Mouse (Mus musculus) heart, postnatal 25 days (tissue): ENCODE results near the gene Abhd14b. TPM values are rescaled to one million over a fixed set of nuclear protein-coding genes. Genes with fewer than 3 reads are reported as not detected.
"Not testable (repeated sequence)": the region's sequence is repeated elsewhere in the genome, so short reads cannot be mapped to it uniquely, and the experiment has no call there.

Source experiments
- DNase-seq: peaks from one replicate; pipeline ENCODE4 v3.0.0; 2022; ENCODE audit warnings: low spot score
- intact Hi-C: fragments of 180-260 bp; cut with DNase I; formaldehyde crosslinking; loops from one replicate; pipeline ENCODE4 v1.15.1; 2025
- total RNA-seq, 2 experiments: library from RNA; stranded (reverse); gene quantifications; 2 replicates each; pipeline ENCODE4 v1.2.3; 2021

Gene Abhd14b
- total RNA-seq, 2 experiments from 2014 or later: 6.3 to 6.7 TPM

GRCm38 (mm10) chr9:106472321-106472720, 25.1 kb downstream of the Abhd14b start:
- DNase-seq: no peak
- intact Hi-C loops: loop anchor here (2.0 kb wide), 1 partner anchor 14 kb away; no protein-coding TSS in a partner anchor

GRCm38 (mm10) chr9:106473081-106473752, 26.0 kb downstream of the Abhd14b start:
- DNase-seq: peak; percentile 1
- intact Hi-C loops: loop anchor here (2.0 kb wide), 1 partner anchor 14 kb away; no protein-coding TSS in a partner anchor

GRCm38 (mm10) chr9:106473753-106474105, 26.5 kb downstream of the Abhd14b start:
- no peak for DNase-seq
- intact Hi-C loops: loop anchor here (2.0 kb wide), 2 partner anchors 15 to 187 kb away; no protein-coding TSS in a partner anchor

GRCm38 (mm10) chr9:106474456-106474855, 27.2 kb downstream of the Abhd14b start:
- intact Hi-C loops: loop anchor here (2.0 kb wide), 1 partner anchor 188 kb away; no protein-coding TSS in a partner anchor
- peak; percentile 44 for DNase-seq

GRCm38 (mm10) chr9:106475046-106475445, 27.8 kb downstream of the Abhd14b start:
- DNase-seq: peak; percentile 21
- intact Hi-C loops: loop anchor here (1.0 to 5.0 kb wide), 4 partner anchors 27 to 188 kb away; partner anchors contain the start of gene Dusp7

- intact Hi-C loops: loop anchor here (1.0 to 5.0 kb wide), 5 partner anchors 27 to 189 kb away; partner anchors contain the start of genes Dusp7 and Rpl29
- DNase-seq: peak; percentile 1
These were observed 28.4 kb downstream of the Abhd14b start, which contains the start of gene Rrp9 for GRCm38 (mm10) chr9:106475663-106476001. Gene Rrp9, plus strand, starts transcription at chr9:106475963.

GRCm38 (mm10) chr9:106476002-106476923, 29.0 kb downstream of the Abhd14b start:
- intact Hi-C loops: loop anchor here (2.0 to 5.0 kb wide), 3 partner anchors 47 to 169 kb away; partner anchors contain the start of genes Dusp7 and Rpl29
- DNase-seq: peak; percentile 66

GRCm38 (mm10) chr9:106476924-106477484, 29.7 kb downstream of the Abhd14b start, which contains the start of gene Parp3:
Gene Parp3, minus strand, starts transcription at chr9:106476949.
- DNase-seq: peak; percentile 100
- intact Hi-C loops: loop anchor here (2.0 to 5.0 kb wide), 3 partner anchors 48 to 170 kb away; partner anchors contain the start of genes Dusp7 and Rpl29

GRCm38 (mm10) chr9:106477649-106478048, 30.4 kb downstream of the Abhd14b start:
- intact Hi-C loops: loop anchor here (2.0 to 5.0 kb wide), 3 partner anchors 49 to 170 kb away; partner anchors contain the start of genes Dusp7 and Rpl29
- DNase-seq: no peak

GRCm38 (mm10) chr9:106478101-106478500, 30.8 kb downstream of the Abhd14b start:
- intact Hi-C loops: loop anchor here (5.0 kb wide), 2 partner anchors 111 to 171 kb away; partner anchors contain the start of gene Dusp7
- DNase-seq: no peak

- intact Hi-C loops: no loop called here
- no peak for DNase-seq
These were observed 33.3 kb downstream of the Abhd14b start for GRCm38 (mm10) chr9:106480541-106480940.

- DNase-seq: no peak
- intact Hi-C loops: no loop called here
These were observed 33.8 kb downstream of the Abhd14b start for GRCm38 (mm10) chr9:106481075-106481474.

GRCm38 (mm10) chr9:106481676-106482075, 34.4 kb downstream of the Abhd14b start:
- intact Hi-C loops: no loop called here
- no peak for DNase-seq

- no peak for DNase-seq
- intact Hi-C loops: no loop called here
These were observed 35.4 kb downstream of the Abhd14b start for GRCm38 (mm10) chr9:106482578-106483115.

- DNase-seq: no peak
- intact Hi-C loops: no loop called here
These were observed 35.9 kb downstream of the Abhd14b start for GRCm38 (mm10) chr9:106483136-106483535.

- DNase-seq: no peak
- intact Hi-C loops: no loop called here
These were observed 36.3 kb downstream of the Abhd14b start for GRCm38 (mm10) chr9:106483606-106484005.

GRCm38 (mm10) chr9:106485076-106485475, 37.8 kb downstream of the Abhd14b start:
- DNase-seq: no peak
- intact Hi-C loops: no loop called here

GRCm38 (mm10) chr9:106487602-106488001, 40.3 kb downstream of the Abhd14b start:
- DNase-seq, intact Hi-C loops: not testable (repeated sequence)

- intact Hi-C loops: no loop called here
These were observed 52.4 kb downstream of the Abhd14b start, which contains the start of gene Iqcf1 for GRCm38 (mm10) chr9:106499667-106500066. Gene Iqcf1, plus strand, starts transcription at chr9:106499967.

More at GRCm38 (mm10) chr9:106499667-106500066, 52.4 kb downstream of the Abhd14b start, which contains the start of gene Iqcf1:
- DNase-seq: no peak
